Mouse (Mus musculus): ENCODE results near the gene Rdh5. TPM values are rescaled to one million over a fixed set of nuclear protein-coding genes. Genes with fewer than 3 reads are reported as not detected.

Rdh5 gene
- polyA plus RNA-seq, 1 experiment from 2014 or later, result 12.3 TPM

- H3K9me3 ChIP-seq (ENCODE audit: control insufficient read depth, low read length), result no peaks in the 10 kb centered on the region
- no peak overlapping the region for H3K27ac ChIP-seq (ENCODE audit: low read length)
- H3K9ac ChIP-seq (replicated peaks; ENCODE audit: low read depth, low read length), result no peak overlapping the region
- peaks cover 15% of the 10 kb centered on the region for H3K4me1 ChIP-seq (replicated peaks; ENCODE audit: control insufficient read depth, insufficient read depth, low read length)
- no peak overlapping the region for H3K4me3 ChIP-seq (replicated peaks; ENCODE audit: low read length)
- H3K36me3 ChIP-seq (ENCODE audit: control insufficient read depth, insufficient read depth), result no peaks in the 10 kb centered on the region
- 82% methylated on average over 4 of the region's 4 CpGs for WGBS
- no peak for ATAC-seq
- H3K4me2 ChIP-seq (ENCODE audit: low read length), result no peak overlapping the region
- no peaks in the 10 kb centered on the region for H3K27me3 ChIP-seq (replicated peaks; ENCODE audit: control insufficient read depth, insufficient read depth, low read length)
Measured at GRCm38 (mm10) chr10:128912791-128913190, 9.9 kb downstream of the Rdh5 start.

- 77% methylated on average over 4 of the region's 4 CpGs for WGBS
- Histone ChIP-seq H3K27ac (ENCODE audit: low read length) (no peak overlapping the region), H3K4me1 (replicated peaks; ENCODE audit: control insufficient read depth, insufficient read depth, low read length) (peaks cover 15% of the 10 kb centered on the region), H3K27me3 (replicated peaks; ENCODE audit: control insufficient read depth, insufficient read depth, low read length) (no peaks in the 10 kb centered on the region), H3K9ac (replicated peaks; ENCODE audit: low read depth, low read length) (no peak overlapping the region), H3K4me2 (ENCODE audit: low read length) (no peak overlapping the region), H3K36me3 (ENCODE audit: control insufficient read depth, insufficient read depth) (no peaks in the 10 kb centered on the region), H3K9me3 (ENCODE audit: control insufficient read depth, low read length) (no peaks in the 10 kb centered on the region), H3K4me3 (replicated peaks; ENCODE audit: low read length) (no peak overlapping the region)
- ATAC-seq, result no peak
Measured at GRCm38 (mm10) chr10:128912268-128912667, 10.4 kb downstream of the Rdh5 start.

- no peaks in the 10 kb centered on the region for H3K9me3 ChIP-seq (ENCODE audit: control insufficient read depth, low read length)
- H3K27ac ChIP-seq (ENCODE audit: low read length), result no peak overlapping the region
- no peaks in the 10 kb centered on the region for H3K27me3 ChIP-seq (replicated peaks; ENCODE audit: control insufficient read depth, insufficient read depth, low read length)
- H3K4me1 ChIP-seq (replicated peaks; ENCODE audit: control insufficient read depth, insufficient read depth, low read length), result peaks cover 15% of the 10 kb centered on the region
- no peak overlapping the region for H3K4me2 ChIP-seq (ENCODE audit: low read length)
- no peak for ATAC-seq
- no peak overlapping the region for H3K9ac ChIP-seq (replicated peaks; ENCODE audit: low read depth, low read length)
- WGBS, result 92% methylated on average over 6 of the region's 6 CpGs
- no peaks in the 10 kb centered on the region for H3K36me3 ChIP-seq (ENCODE audit: control insufficient read depth, insufficient read depth)
- no peak overlapping the region for H3K4me3 ChIP-seq (replicated peaks; ENCODE audit: low read length)
Measured at GRCm38 (mm10) chr10:128911430-128911829, 11.3 kb downstream of the Rdh5 start.

- no peaks in the 10 kb centered on the region for H3K27me3 ChIP-seq (replicated peaks; ENCODE audit: control insufficient read depth, insufficient read depth, low read length)
- peak overlapping the region; percentile 78 for H3K4me2 ChIP-seq (ENCODE audit: low read length)
- peak overlapping the region; percentile 28; the same call in 1 of the 2 replicates for H3K27ac ChIP-seq (ENCODE audit: low read length)
- H3K9ac ChIP-seq (replicated peaks; ENCODE audit: low read depth, low read length), result peak overlapping the region; percentile 84
- 1% methylated on average over 60 of the region's 66 CpGs for WGBS
- peaks cover 15% of the 10 kb centered on the region for H3K4me1 ChIP-seq (replicated peaks; ENCODE audit: control insufficient read depth, insufficient read depth, low read length)
- ATAC-seq, result peak; percentile 25
- no peaks in the 10 kb centered on the region for H3K36me3 ChIP-seq (ENCODE audit: control insufficient read depth, insufficient read depth)
- peak overlapping the region; percentile 75 for H3K4me3 ChIP-seq (replicated peaks; ENCODE audit: low read length)
- H3K9me3 ChIP-seq (ENCODE audit: control insufficient read depth, low read length), result no peaks in the 10 kb centered on the region
Measured at GRCm38 (mm10) chr10:128910066-128910841, 12.4 kb downstream of the Rdh5 start.

- under 1% methylated on average over 39 of the region's 41 CpGs for WGBS
- no peaks in the 10 kb centered on the region for H3K9me3 ChIP-seq (ENCODE audit: control insufficient read depth, low read length)
- H3K9ac ChIP-seq (replicated peaks; ENCODE audit: low read depth, low read length), result peak overlapping the region; percentile 84
- peak overlapping the region; percentile 28; the same call in 1 of the 2 replicates for H3K27ac ChIP-seq (ENCODE audit: low read length)
- H3K4me1 ChIP-seq (replicated peaks; ENCODE audit: control insufficient read depth, insufficient read depth, low read length), result peaks cover 15% of the 10 kb centered on the region
- H3K36me3 ChIP-seq (ENCODE audit: control insufficient read depth, insufficient read depth), result no peaks in the 10 kb centered on the region
- H3K4me3 ChIP-seq (replicated peaks; ENCODE audit: low read length), result peak overlapping the region; percentile 75
- ATAC-seq, result peak; percentile 60
- H3K4me2 ChIP-seq (ENCODE audit: low read length), result peak overlapping the region; percentile 78
- no peaks in the 10 kb centered on the region for H3K27me3 ChIP-seq (replicated peaks; ENCODE audit: control insufficient read depth, insufficient read depth, low read length)
Measured at GRCm38 (mm10) chr10:128909567-128910028, 13.1 kb downstream of the Rdh5 start.

GRCm38 (mm10) chr10:128908778-128909448 is 13.8 kb downstream of the Rdh5 start:
- Histone ChIP-seq H3K9ac (replicated peaks; ENCODE audit: low read depth, low read length) (peak overlapping the region; percentile 84), H3K4me3 (replicated peaks; ENCODE audit: low read length) (peak overlapping the region; percentile 75), H3K9me3 (ENCODE audit: control insufficient read depth, low read length) (no peaks in the 10 kb centered on the region), H3K4me2 (ENCODE audit: low read length) (peak overlapping the region; percentile 78), H3K27me3 (replicated peaks; ENCODE audit: control insufficient read depth, insufficient read depth, low read length) (no peaks in the 10 kb centered on the region), H3K27ac (ENCODE audit: low read length) (no peak overlapping the region), H3K4me1 (replicated peaks; ENCODE audit: control insufficient read depth, insufficient read depth, low read length) (peaks cover 15% of the 10 kb centered on the region), H3K36me3 (ENCODE audit: control insufficient read depth, insufficient read depth) (no peaks in the 10 kb centered on the region)
- WGBS, result 61% methylated on average over 13 of the region's 13 CpGs
- ATAC-seq, result no peak; the same call in 1 of the 2 replicates

- no peaks in the 10 kb centered on the region for H3K9me3 ChIP-seq (ENCODE audit: control insufficient read depth, low read length)
- H3K36me3 ChIP-seq (ENCODE audit: control insufficient read depth, insufficient read depth), result no peaks in the 10 kb centered on the region
- no peak overlapping the region for H3K27ac ChIP-seq (ENCODE audit: low read length)
- WGBS, result 77% methylated on average over 5 of the region's 5 CpGs
- H3K4me3 ChIP-seq (replicated peaks; ENCODE audit: low read length), result no peak overlapping the region
- no peak overlapping the region for H3K4me2 ChIP-seq (ENCODE audit: low read length)
- no peaks in the 10 kb centered on the region for H3K27me3 ChIP-seq (replicated peaks; ENCODE audit: control insufficient read depth, insufficient read depth, low read length)
- H3K4me1 ChIP-seq (replicated peaks; ENCODE audit: control insufficient read depth, insufficient read depth, low read length), result peaks cover 8% of the 10 kb centered on the region
- ATAC-seq, result no peak
- no peak overlapping the region for H3K9ac ChIP-seq (replicated peaks; ENCODE audit: low read depth, low read length)
Measured at GRCm38 (mm10) chr10:128904812-128905211, 17.9 kb downstream of the Rdh5 start.

- Histone ChIP-seq H3K4me1 (replicated peaks; ENCODE audit: control insufficient read depth, insufficient read depth, low read length) (0 out of 2 replicates have a peak, but pooled peaks cover 3% of the 10 kb centered on the region), H3K27ac (ENCODE audit: low read length) (no peak overlapping the region), H3K9me3 (ENCODE audit: control insufficient read depth, low read length) (no peaks in the 10 kb centered on the region), H3K27me3 (replicated peaks; ENCODE audit: control insufficient read depth, insufficient read depth, low read length) (no peaks in the 10 kb centered on the region), H3K4me2 (ENCODE audit: low read length) (no peak overlapping the region), H3K4me3 (replicated peaks; ENCODE audit: low read length) (no peak overlapping the region), H3K36me3 (ENCODE audit: control insufficient read depth, insufficient read depth) (no peaks in the 10 kb centered on the region), H3K9ac (replicated peaks; ENCODE audit: low read depth, low read length) (no peak overlapping the region)
- 80% methylated on average over 3 of the region's 3 CpGs for WGBS
- ATAC-seq, result no peak
Measured at GRCm38 (mm10) chr10:128902409-128902988, 20.2 kb downstream of the Rdh5 start.

GRCm38 (mm10) chr10:128901409-128901808 is 21.3 kb downstream of the Rdh5 start:
- Histone ChIP-seq H3K4me3 (replicated peaks; ENCODE audit: low read length) (no peak overlapping the region), H3K9ac (replicated peaks; ENCODE audit: low read depth, low read length) (no peak overlapping the region), H3K9me3 (ENCODE audit: control insufficient read depth, low read length) (no peaks in the 10 kb centered on the region), H3K4me1 (replicated peaks; ENCODE audit: control insufficient read depth, insufficient read depth, low read length) (peaks cover 11% of the 10 kb centered on the region), H3K36me3 (ENCODE audit: control insufficient read depth, insufficient read depth) (no peaks in the 10 kb centered on the region), H3K4me2 (ENCODE audit: low read length) (no peak overlapping the region), H3K27me3 (replicated peaks; ENCODE audit: control insufficient read depth, insufficient read depth, low read length) (peaks cover under 1% of the 10 kb centered on the region; the same call in 1 of the 2 replicates), H3K27ac (ENCODE audit: low read length) (no peak overlapping the region)
- ATAC-seq, result no peak
- 76% methylated on average over 1 of the region's 1 CpGs for WGBS

Data from forebrain, embryonic 16.5 days (tissue).